Mouse (Mus musculus): Measurements from ENCODE around the gene Comp. TPM values are rescaled to one million over a fixed set of nuclear protein-coding genes. Genes with fewer than 3 reads are reported as not detected.

The Comp gene
- total and polyA plus RNA-seq, 3 experiments, result 0.13 to 0.16 TPM; not detected in 1

DNA sequence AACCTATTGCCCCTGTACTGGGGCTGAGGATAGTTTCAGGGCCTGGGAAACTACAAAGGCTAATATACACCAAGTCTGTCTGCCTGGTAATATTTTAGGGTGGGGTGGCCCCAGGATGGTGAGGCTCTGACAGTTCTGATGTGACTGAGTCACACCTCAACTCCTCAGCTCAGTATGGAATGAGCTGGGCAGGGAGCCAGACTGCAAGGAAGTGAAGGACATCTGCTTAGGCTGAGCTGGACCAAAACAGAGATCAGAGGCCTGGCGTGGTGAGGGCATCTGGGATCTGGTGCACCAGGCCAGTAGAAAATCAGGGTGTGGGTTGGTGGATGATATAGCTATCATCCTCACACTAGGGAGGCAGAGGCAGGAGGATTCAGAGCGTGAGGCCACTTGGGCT lies 16.3 kb downstream of the Comp start:
- H3K36me3 ChIP-seq (replicated peaks in 1 of 2; ENCODE audit: control insufficient read depth in 1 of 2, insufficient read depth in 1 of 2, low read length in 1 of 2), result peaks cover 12 to 78% of the 10 kb centered on the region in 2 experiments

DNA sequence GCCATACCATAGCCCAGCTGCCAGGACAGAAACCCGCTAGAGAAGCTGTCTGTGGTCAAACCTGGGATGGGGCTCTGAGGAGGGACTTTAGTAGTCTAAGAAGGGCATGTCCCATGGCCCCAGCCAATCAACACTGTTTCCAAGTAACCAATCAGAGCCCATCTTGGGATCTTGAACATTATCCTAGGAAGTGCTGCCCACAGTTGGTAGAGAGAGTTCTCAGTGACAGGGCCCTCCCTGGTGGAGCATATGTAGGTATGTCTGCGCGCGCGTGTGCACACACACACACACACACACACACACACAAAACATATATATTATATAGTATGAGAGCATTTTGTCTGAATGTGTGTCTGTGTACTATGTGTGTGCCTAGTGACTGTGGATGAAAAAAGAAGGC lies 19.7 kb downstream of the Comp start:
- Histone ChIP-seq H3K9me3 (replicated peaks; ENCODE audit: low read length) (no peaks in the 10 kb centered on the region), H3K4me1 (ENCODE audit: control insufficient read depth in 1 of 2, insufficient read depth in 2 of 2) (no peaks in the 10 kb centered on the region), H3K36me3 (replicated peaks in 1 of 2; ENCODE audit: control insufficient read depth in 1 of 2, insufficient read depth in 1 of 2, low read length in 1 of 2) (peaks cover 0 to 67% of the 10 kb centered on the region in 2 experiments), H3K79me2 (replicated peaks; ENCODE audit: control insufficient read depth, extremely low read depth, insufficient read depth, poor library complexity, severe bottlenecking) (no peaks in the 10 kb centered on the region), H3K27me3 (replicated peaks) (no peaks in the 10 kb centered on the region), H3K27ac (ENCODE audit: insufficient read depth, low read depth) (no peak overlapping the region), H3K4me3 (replicated peaks in 1 of 3; ENCODE audit: low read depth in 2 of 3, low read length in 2 of 3, poor library complexity in 1 of 3) (no peak overlapping the region), H3K4me2 (ENCODE audit: insufficient read depth, low read depth, poor library complexity, severe bottlenecking) (no peak overlapping the region), H3K9ac (ENCODE audit: insufficient read depth, low read depth) (no peak overlapping the region)
- DNase-seq (ENCODE audit: extremely low read depth), result no peak
- TF ChIP-seq GABPA (IDR thresholded peaks at IDR 0.05; ENCODE audit: insufficient replicate concordance, low read depth, low read length) (no peak), MAFK (IDR thresholded peaks at IDR 0.05; ENCODE audit: insufficient replicate concordance, low read length) (no peak), NELFE (IDR thresholded peaks at IDR 0.05; ENCODE audit: low read depth, low read length) (no peak), RCOR1 (conservative IDR thresholded peaks at IDR 0.05; ENCODE audit: low read depth, low read length) (no peak), TCF12 (IDR thresholded peaks at IDR 0.05; ENCODE audit: low read depth, low read length) (no peak), MEF2A (IDR thresholded peaks at IDR 0.05; ENCODE audit: borderline replicate concordance, low read depth, low read length) (no peak), HCFC1 (IDR thresholded peaks at IDR 0.05; ENCODE audit: low read depth, low read length) (no peak), ZC3H11A (IDR thresholded peaks at IDR 0.05; ENCODE audit: low read depth, low read length) (no peak), E2F4 (IDR thresholded peaks at IDR 0.05; ENCODE audit: insufficient replicate concordance, low read depth, low read length) (no peak)
- dilution Hi-C loops (cut with MboI; ENCODE audit: extremely low pct_ligation_motif_present, extremely low pct_unique_long_range_greater_than_20kb, low sequenced_read_pairs) (no loop called here), in situ Hi-C loops (cut with MboI; ENCODE audit: low pct_ligation_motif_present, low pct_unique_long_range_greater_than_20kb, low sequenced_read_pairs) (no loop called here)

More for the DNA sequence above, 16.3 kb downstream of the Comp start:
- no peak overlapping the region for H3K27ac ChIP-seq (ENCODE audit: insufficient read depth, low read depth)
- H3K79me2 ChIP-seq (replicated peaks; ENCODE audit: control insufficient read depth, extremely low read depth, insufficient read depth, poor library complexity, severe bottlenecking), result no peaks in the 10 kb centered on the region
- dilution Hi-C loops (cut with MboI; ENCODE audit: extremely low pct_ligation_motif_present, extremely low pct_unique_long_range_greater_than_20kb, low sequenced_read_pairs) (no loop called here), in situ Hi-C loops (cut with MboI; ENCODE audit: low pct_ligation_motif_present, low pct_unique_long_range_greater_than_20kb, low sequenced_read_pairs) (no loop called here)
- no peak overlapping the region for H3K4me2 ChIP-seq (ENCODE audit: insufficient read depth, low read depth, poor library complexity, severe bottlenecking)
- no peaks in the 10 kb centered on the region for H3K27me3 ChIP-seq (replicated peaks)
- no peak for TF ChIP-seq USF1 (IDR thresholded peaks at IDR 0.05; ENCODE audit: low read depth, low read length)
- no peak for TF ChIP-seq EP300 (IDR thresholded peaks at IDR 0.05; ENCODE audit: low read length)
- no peak for TF ChIP-seq CHD2 (IDR thresholded peaks at IDR 0.05; ENCODE audit: low read length)
- no peak for TF ChIP-seq GABPA (IDR thresholded peaks at IDR 0.05; ENCODE audit: insufficient replicate concordance, low read depth, low read length)
- TF ChIP-seq RCOR1 (conservative IDR thresholded peaks at IDR 0.05; ENCODE audit: low read depth, low read length), result no peak
- no peak for TF ChIP-seq ZNF384 (IDR thresholded peaks at IDR 0.05; ENCODE audit: low read depth, low read length)
- no peak for TF ChIP-seq ELF1 (IDR thresholded peaks at IDR 0.05; ENCODE audit: low read depth, low read length)
- no peak for TF ChIP-seq JUND (conservative IDR thresholded peaks at IDR 0.05; ENCODE audit: low read depth, low read length)
- no peak for DNase-seq (ENCODE audit: extremely low read depth)
- no peak overlapping the region for H3K4me3 ChIP-seq (replicated peaks in 1 of 3; ENCODE audit: low read depth in 2 of 3, low read length in 2 of 3, poor library complexity in 1 of 3)
- no peak overlapping the region for H3K9ac ChIP-seq (ENCODE audit: insufficient read depth, low read depth)
- no peaks in the 10 kb centered on the region for H3K9me3 ChIP-seq (replicated peaks; ENCODE audit: low read length)
- no peaks in the 10 kb centered on the region for H3K4me1 ChIP-seq (ENCODE audit: control insufficient read depth in 1 of 2, insufficient read depth in 2 of 2)

All from CH12.LX (cell line).